Comparison of ENCODE assay signal across 8 mouse cellular contexts in genomic region chr4:136310229-136311041, GRCm38 (mm10). TPM values are rescaled to one million over a fixed set of nuclear protein-coding genes. Genes with fewer than 3 reads are reported as not detected.
DNase-seq lines count a peak whose midpoint lies in the region; ATAC-seq and TF ChIP-seq lines count a peak whose summit lies in the region.

Gene Hnrnpr (plus strand): TSS chr4:136310942.

- H3K4me3 ChIP-seq in hindbrain, embryonic 10.5 days: peak within 1 kb of the TSS; percentile 100
- peak within 1 kb of the TSS; percentile 97 for H3K4me3 ChIP-seq in lung, postnatal 0 days (ENCODE audit: low read depth, low read length)

- no peak for TF ChIP-seq EP300 in lung, postnatal 0 days (IDR thresholded peaks at IDR 0.05)

- peaks cover 41% of the 10 kb centered on the region for H3K4me1 ChIP-seq in hindbrain, embryonic 10.5 days (replicated peaks)
- peaks cover 8% of the 10 kb centered on the region for H3K4me1 ChIP-seq in lung, postnatal 0 days (ENCODE audit: insufficient read depth, low read depth, low read length)

- H3K9me3 ChIP-seq in hindbrain, embryonic 10.5 days: no peaks in the 10 kb centered on the region
- no peaks in the 10 kb centered on the region for H3K9me3 ChIP-seq in lung, postnatal 0 days (ENCODE audit: low read length)

- H3K9ac ChIP-seq in lung, postnatal 0 days (replicated peaks; ENCODE audit: low read depth): peak within 1 kb of the TSS; percentile 80

- H3K36me3 ChIP-seq in hindbrain, embryonic 10.5 days: no peaks in the 10 kb centered on the region
- no peaks in the 10 kb centered on the region for H3K36me3 ChIP-seq in lung, postnatal 0 days (ENCODE audit: insufficient read depth, low read length)

- H3K27ac ChIP-seq in hindbrain, embryonic 10.5 days: peak within 1 kb of the TSS; percentile 100
- peak within 1 kb of the TSS; percentile 88 for H3K27ac ChIP-seq in lung, postnatal 0 days (ENCODE audit: low read length)

- H3K4me2 ChIP-seq in lung, postnatal 0 days (replicated peaks; ENCODE audit: low read depth, low read length): peak within 1 kb of the TSS; percentile 75

- no peak for TF ChIP-seq CTCF in lung, postnatal 0 days (IDR thresholded peaks at IDR 0.05)

- DNase-seq in MN1 (ENCODE audit: low spot score): peak; percentile 100
- peak; percentile 99 for DNase-seq in cerebellum, adult 9-10 months
- DNase-seq in hindbrain, embryonic 10.5 days (ENCODE audit: low spot score): peak; percentile 100
- peak; percentile 98 for DNase-seq in layer of hippocampus, adult 9-11 months
- peak; percentile 98 for DNase-seq in lung, postnatal 0 days (ENCODE audit: low spot score)
- DNase-seq in ovary, postnatal 14 days (ENCODE audit: low spot score): peak; percentile 99
- DNase-seq in thymus, postnatal 14 days: peak; percentile 99

- under 1% methylated on average over 65 of the region's 65 CpGs for WGBS in hindbrain, embryonic 10.5 days
- 2% methylated on average over 55 of the region's 65 CpGs for WGBS in lung, postnatal 0 days

- ATAC-seq in frontal cortex, adult (ENCODE audit: low TSS enrichment): peak; percentile 100
- peak; percentile 98 for ATAC-seq in lung, postnatal 0 days

- H3K27me3 ChIP-seq in hindbrain, embryonic 10.5 days (ENCODE audit: insufficient read depth, poor library complexity, severe bottlenecking): no peaks in the 10 kb centered on the region
- H3K27me3 ChIP-seq in lung, postnatal 0 days (replicated peaks; ENCODE audit: insufficient read depth, low read length): no peaks in the 10 kb centered on the region

RNA-seq across cellular contexts. Expression of gene Hnrnpr, which starts in this region (rescaled TPM):
- 197 and 217 TPM in 2 replicates for polyA plus RNA-seq in hindbrain, embryonic 10.5 days (2016; fragmentation: Nextera tagmentation; extraction: Ambion mirVana)
- polyA plus RNA-seq in lung, postnatal 0 days (2015; fragmentation: Nextera tagmentation; extraction: Ambion mirVana): 82.2 and 82.9 TPM in 2 replicates

Comparison
In these comparisons a context has a peak if more than half of its experiments do, and no peak if none do; other contexts are left out.
1. Peak in every context shown above with its lines: DNase-seq, ATAC-seq, H3K4me3 ChIP-seq and H3K27ac ChIP-seq.